8 mouse cellular contexts compared by ENCODE assay signal in genomic region chr13:113815697-113816420, GRCm38 (mm10). TPM values are rescaled to one million over a fixed set of nuclear protein-coding genes. Genes with fewer than 3 reads are reported as not detected.
DNase-seq lines count a peak whose midpoint lies in the region; ATAC-seq lines count a peak whose summit lies in the region.

No protein-coding gene starts in this region.

- no peaks in the 10 kb centered on the region for H3K36me3 ChIP-seq in neural tube, embryonic 15.5 days

- H3K9me3 ChIP-seq in neural tube, embryonic 15.5 days (replicated peaks) = no peaks in the 10 kb centered on the region

- no peaks in the 10 kb centered on the region for H3K27me3 ChIP-seq in neural tube, embryonic 15.5 days (replicated peaks)

- H3K9ac ChIP-seq in neural tube, embryonic 15.5 days (replicated peaks) = no peak overlapping the region

- H3K4me2 ChIP-seq in neural tube, embryonic 15.5 days = no peak overlapping the region

- no peak overlapping the region for H3K4me3 ChIP-seq in neural tube, embryonic 15.5 days (replicated peaks)

- H3K27ac ChIP-seq in neural tube, embryonic 15.5 days (replicated peaks) = no peak overlapping the region

- H3K4me1 ChIP-seq in neural tube, embryonic 15.5 days = peaks cover 19% of the 10 kb centered on the region

- 29% methylated on average over 15 of the region's 15 CpGs for WGBS in neural tube, embryonic 15.5 days

- DNase-seq in cerebellum, postnatal 10 days = peak; percentile 22 to 34
- DNase-seq in cerebellum, postnatal 4 days (ENCODE audit: low spot score in 2 of 2) = no peak
- peak; percentile 38 for DNase-seq in neural tube, embryonic 10.5 days (ENCODE audit: extremely low spot score, low spot score)
- DNase-seq in layer of hippocampus, adult 8-10 months (ENCODE audit: low spot score in 2 of 2) = peak; percentile 30 to 45
- peak; percentile 34 for DNase-seq in retina, postnatal 1 day
- DNase-seq in cerebellum, adult 11 months = no peak

- no peak for ATAC-seq in neural tube, embryonic 15.5 days (ENCODE audit: low FRiP score)
- no peak for ATAC-seq in monocyte, adult 5-6 weeks (replicated peaks; ENCODE audit: insufficient number of reproducible peaks, low FRiP score, low TSS enrichment, poor library complexity, severe bottlenecking)

RNA-seq across cellular contexts. Expression of gene Arl15, which starts 21.6 kb away (rescaled TPM):
- 16.3 and 17.8 TPM in 2 replicates for polyA plus RNA-seq in neural tube, embryonic 15.5 days (2015; fragmentation: Nextera tagmentation; extraction: Ambion mirVana)
- 10 to 100 TPM; 49.6 to 64.0 (median 53.0) TPM for total RNA-seq in layer of hippocampus, adult 8-10 months (2022)
- 8.4 to 11.4 TPM (median 11.3 TPM) in 3 replicates for total RNA-seq in monocyte, adult 5-6 weeks (2017)

Comparison
In these comparisons a context has a peak if more than half of its experiments do, and no peak if none do; other contexts are left out.
1. DNase-seq: peak in cerebellum, postnatal 10 days (2 of 2), neural tube, embryonic 10.5 days (single experiment), layer of hippocampus, adult 8-10 months (2 of 2) and retina, postnatal 1 day (single experiment); none in cerebellum, postnatal 4 days (0 of 2) and cerebellum, adult 11 months (single experiment).